In genomic region chr7:4865579-4866493, GRCm38 (mm10) we compare ENCODE assay signal across 8 mouse cellular contexts. TPM values are rescaled to one million over a fixed set of nuclear protein-coding genes. Genes with fewer than 3 reads are reported as not detected.
DNase-seq lines count a peak whose midpoint lies in the region; ATAC-seq and TF ChIP-seq lines count a peak whose summit lies in the region.

No protein-coding gene starts in this region.

- no peaks in the 10 kb centered on the region for H3K36me3 ChIP-seq in forebrain, embryonic 10.5 days (replicated peaks)
- no peaks in the 10 kb centered on the region for H3K36me3 ChIP-seq in heart, embryonic 15.5 days
- no peaks in the 10 kb centered on the region for H3K36me3 ChIP-seq in liver, embryonic 14.5 days (replicated peaks; ENCODE audit: control insufficient read depth, insufficient read depth, low read depth)
- H3K36me3 ChIP-seq in neural tube, embryonic 11.5 days (ENCODE audit: control insufficient read depth, insufficient read depth, low read length), result no peaks in the 10 kb centered on the region
- H3K36me3 ChIP-seq in stomach, postnatal 0 days (ENCODE audit: control insufficient read depth, insufficient read depth, low read length), result no peaks in the 10 kb centered on the region

- H3K4me1 ChIP-seq in forebrain, embryonic 10.5 days, result peaks cover 22% of the 10 kb centered on the region
- peaks cover 27% of the 10 kb centered on the region for H3K4me1 ChIP-seq in heart, embryonic 15.5 days (replicated peaks)
- H3K4me1 ChIP-seq in liver, embryonic 14.5 days (replicated peaks; ENCODE audit: control insufficient read depth in 2 of 2, insufficient read depth in 2 of 2, low read length in 1 of 2), result peaks cover 4 to 11% of the 10 kb centered on the region in 2 experiments; a peak in 3 of 4 replicates
- H3K4me1 ChIP-seq in neural tube, embryonic 11.5 days (ENCODE audit: control insufficient read depth, insufficient read depth, low read length), result no peaks in the 10 kb centered on the region
- H3K4me1 ChIP-seq in stomach, postnatal 0 days (replicated peaks; ENCODE audit: control insufficient read depth, insufficient read depth), result 0 out of 2 replicates have a peak, but pooled peaks cover 5% of the 10 kb centered on the region

- H3K9me3 ChIP-seq in forebrain, embryonic 10.5 days, result peaks cover 4% of the 10 kb centered on the region; the same call in 1 of the 2 replicates
- H3K9me3 ChIP-seq in heart, embryonic 15.5 days (replicated peaks), result no peaks in the 10 kb centered on the region
- H3K9me3 ChIP-seq in liver, embryonic 14.5 days (ENCODE audit: control insufficient read depth, low read length), result no peaks in the 10 kb centered on the region
- H3K9me3 ChIP-seq in neural tube, embryonic 11.5 days (ENCODE audit: control insufficient read depth, low read length), result no peaks in the 10 kb centered on the region
- no peaks in the 10 kb centered on the region for H3K9me3 ChIP-seq in stomach, postnatal 0 days (ENCODE audit: control insufficient read depth, low read length)

- ATAC-seq in heart, embryonic 15.5 days (replicated peaks; ENCODE audit: insufficient number of reproducible peaks, insufficient read depth, low FRiP score, low read depth), result peak; percentile 99
- peak; percentile 100 for ATAC-seq in liver, embryonic 14.5 days (ENCODE audit: insufficient read depth)
- ATAC-seq in neural tube, embryonic 11.5 days (ENCODE audit: insufficient read depth, low FRiP score, low TSS enrichment), result peak; percentile 100
- ATAC-seq in stomach, postnatal 0 days (ENCODE audit: low FRiP score, low TSS enrichment), result peak; percentile 100

- peak overlapping the region; percentile 68 for H3K9ac ChIP-seq in heart, embryonic 15.5 days
- H3K9ac ChIP-seq in liver, embryonic 14.5 days (replicated peaks), result peak overlapping the region; percentile 73
- H3K9ac ChIP-seq in neural tube, embryonic 11.5 days (ENCODE audit: low read length), result peak overlapping the region; percentile 69
- peak overlapping the region; percentile 72 for H3K9ac ChIP-seq in stomach, postnatal 0 days (ENCODE audit: low read length)

- peak; percentile 90 to 92 for DNase-seq in CD8-positive naive resting alpha-beta T cell, adult 2 months (ENCODE audit: low read depth in 2 of 2, low spot score in 2 of 2)
- DNase-seq in c-Kit-positive CD71-negative TER-119-negative erythroid progenitor cells, embryonic 14.5 days (ENCODE audit: low read depth), result peak; percentile 95
- DNase-seq in forebrain, embryonic 10.5 days (ENCODE audit: extremely low spot score, low spot score), result peak; percentile 95
- DNase-seq in kidney, postnatal 25 days, result peak; percentile 97 to 98
- DNase-seq in liver, embryonic 14.5 days (ENCODE audit: low read depth in 3 of 3, low spot score in 3 of 3), result peak; percentile 98
- DNase-seq in neural tube, embryonic 11.5 days (ENCODE audit: low spot score), result peak; percentile 96
- peak; percentile 97 for DNase-seq in stomach, postnatal 0 days (ENCODE audit: low spot score)

- H3K27ac ChIP-seq in forebrain, embryonic 10.5 days, result peak overlapping the region; percentile 90
- peak overlapping the region; percentile 68 for H3K27ac ChIP-seq in heart, embryonic 15.5 days
- H3K27ac ChIP-seq in liver, embryonic 14.5 days, result peak overlapping the region; percentile 0; the same call in 1 of the 2 replicates
- peak overlapping the region; percentile 66; the same call in 1 of the 2 replicates for H3K27ac ChIP-seq in neural tube, embryonic 11.5 days (ENCODE audit: low read depth, low read length)
- H3K27ac ChIP-seq in stomach, postnatal 0 days (replicated peaks), result peak overlapping the region; percentile 91

- WGBS in forebrain, embryonic 10.5 days, result 5% methylated on average over 40 of the region's 40 CpGs
- 4% methylated on average over 40 of the region's 40 CpGs for WGBS in heart, embryonic 15.5 days
- WGBS in liver, embryonic 14.5 days (ENCODE audit: insufficient replicate concordance), result 4% methylated on average over 40 of the region's 40 CpGs
- WGBS in neural tube, embryonic 11.5 days, result 6% methylated on average over 40 of the region's 40 CpGs
- WGBS in stomach, postnatal 0 days, result 3% methylated on average over 40 of the region's 40 CpGs

- TF ChIP-seq CTCF in liver, embryonic 14.5 days (IDR thresholded peaks at IDR 0.05; ENCODE audit: low read depth), result no peak
- no peak for TF ChIP-seq CTCF in stomach, postnatal 0 days (IDR thresholded peaks at IDR 0.05; ENCODE audit: low read depth)

- no peaks in the 10 kb centered on the region for H3K27me3 ChIP-seq in forebrain, embryonic 10.5 days (ENCODE audit: poor library complexity, severe bottlenecking)
- no peaks in the 10 kb centered on the region for H3K27me3 ChIP-seq in heart, embryonic 15.5 days
- no peaks in the 10 kb centered on the region for H3K27me3 ChIP-seq in liver, embryonic 14.5 days (ENCODE audit: control insufficient read depth, insufficient read depth, low read length)
- no peaks in the 10 kb centered on the region for H3K27me3 ChIP-seq in neural tube, embryonic 11.5 days (ENCODE audit: control insufficient read depth, insufficient read depth, low read length)
- no peaks in the 10 kb centered on the region for H3K27me3 ChIP-seq in stomach, postnatal 0 days (ENCODE audit: control insufficient read depth, insufficient read depth, low read length)

- H3K4me3 ChIP-seq in forebrain, embryonic 10.5 days, result peak overlapping the region; percentile 67
- H3K4me3 ChIP-seq in heart, embryonic 15.5 days, result peak overlapping the region; percentile 67
- peak overlapping the region; percentile 63 to 96 for H3K4me3 ChIP-seq in liver, embryonic 14.5 days (ENCODE audit: insufficient read depth in 1 of 2, low read depth in 2 of 2, low read length in 2 of 2)
- peak overlapping the region; percentile 50 for H3K4me3 ChIP-seq in neural tube, embryonic 11.5 days (ENCODE audit: low read depth, low read length)
- H3K4me3 ChIP-seq in stomach, postnatal 0 days (ENCODE audit: low read depth, low read length), result peak overlapping the region; percentile 59

- TF ChIP-seq EP300 in liver, embryonic 14.5 days (IDR thresholded peaks at IDR 0.05; ENCODE audit: low read depth), result no peak
- TF ChIP-seq EP300 in stomach, postnatal 0 days (optimal IDR thresholded peaks at IDR 0.05), result peak; percentile 38

- H3K4me2 ChIP-seq in heart, embryonic 15.5 days, result peak overlapping the region; percentile 67
- peak overlapping the region; percentile 84 for H3K4me2 ChIP-seq in liver, embryonic 14.5 days (ENCODE audit: low read depth)
- peak overlapping the region; percentile 46 for H3K4me2 ChIP-seq in neural tube, embryonic 11.5 days (ENCODE audit: low read depth)
- H3K4me2 ChIP-seq in stomach, postnatal 0 days (replicated peaks; ENCODE audit: low read depth), result peak overlapping the region; percentile 74

RNA-seq across cellular contexts. Expression of gene Isoc2b, which starts 4.2 kb away (rescaled TPM):
- 2.6 and 2.9 TPM in 2 replicates for polyA plus RNA-seq in forebrain, embryonic 10.5 days (2016; fragmentation: Nextera tagmentation; extraction: Ambion mirVana)
- 3.0 and 4.8 TPM in 2 replicates for polyA plus RNA-seq in heart, embryonic 15.5 days (2015; fragmentation: Nextera tagmentation; extraction: Ambion mirVana)
- polyA plus RNA-seq in liver, embryonic 14.5 days (2012; rRNA removed), result 1.6 and 2.4 TPM in 2 replicates
- polyA plus RNA-seq in liver, embryonic 14.5 days (2014; fragmentation: Nextera tagmentation; extraction: Ambion mirVana), result 2.8 and 3.8 TPM in 2 replicates
- 2.4 and 2.5 TPM in 2 replicates for polyA plus RNA-seq in neural tube, embryonic 11.5 days (2014; fragmentation: Nextera tagmentation; extraction: Ambion mirVana)
- 17.5 and 21.7 TPM in 2 replicates for polyA plus RNA-seq in stomach, postnatal 0 days (2015; fragmentation: Nextera tagmentation; extraction: Ambion mirVana)

RNA-seq across cellular contexts. Expression of gene Isoc2a, which starts 11.1 kb away (rescaled TPM):
- 0.73 and 1.0 TPM in 2 replicates for polyA plus RNA-seq in forebrain, embryonic 10.5 days (2016; fragmentation: Nextera tagmentation; extraction: Ambion mirVana)
- 1.3 and 1.6 TPM in 2 replicates for polyA plus RNA-seq in heart, embryonic 15.5 days (2015; fragmentation: Nextera tagmentation; extraction: Ambion mirVana)
- polyA plus RNA-seq in liver, embryonic 14.5 days (2012; rRNA removed), result 6.6 and 6.7 TPM in 2 replicates
- 0.56 and 0.86 TPM in 2 replicates for polyA plus RNA-seq in liver, embryonic 14.5 days (2014; fragmentation: Nextera tagmentation; extraction: Ambion mirVana)
- polyA plus RNA-seq in neural tube, embryonic 11.5 days (2014; fragmentation: Nextera tagmentation; extraction: Ambion mirVana), result 0.49 and 0.82 TPM in 2 replicates
- 0.56 and 0.67 TPM in 2 replicates for polyA plus RNA-seq in stomach, postnatal 0 days (2015; fragmentation: Nextera tagmentation; extraction: Ambion mirVana)

RNA-seq across cellular contexts. Expression of gene Shisa7, which starts 21.3 kb away (rescaled TPM):
- 0.47 and 0.79 TPM in 2 replicates for polyA plus RNA-seq in forebrain, embryonic 10.5 days (2016; fragmentation: Nextera tagmentation; extraction: Ambion mirVana)
- 0.05 and 0.14 TPM in 2 replicates for polyA plus RNA-seq in heart, embryonic 15.5 days (2015; fragmentation: Nextera tagmentation; extraction: Ambion mirVana)
- polyA plus RNA-seq in liver, embryonic 14.5 days (2012; rRNA removed), result 0.01 and 0.14 TPM in 2 replicates
- polyA plus RNA-seq in liver, embryonic 14.5 days (2014; fragmentation: Nextera tagmentation; extraction: Ambion mirVana), result not detected in 2 replicates
- 3.1 and 3.2 TPM in 2 replicates for polyA plus RNA-seq in neural tube, embryonic 11.5 days (2014; fragmentation: Nextera tagmentation; extraction: Ambion mirVana)
- polyA plus RNA-seq in stomach, postnatal 0 days (2015; fragmentation: Nextera tagmentation; extraction: Ambion mirVana), result 0.15 and 0.16 TPM in 2 replicates

RNA-seq across cellular contexts. Expression of gene Gm36210, which starts 40.5 kb away (rescaled TPM):
- polyA plus RNA-seq in forebrain, embryonic 10.5 days (2016; fragmentation: Nextera tagmentation; extraction: Ambion mirVana), result 0.12 and 0.22 TPM in 2 replicates
- polyA plus RNA-seq in heart, embryonic 15.5 days (2015; fragmentation: Nextera tagmentation; extraction: Ambion mirVana), result not detected in 2 replicates
- 0.02 TPM in 1 of 2 replicates, not detected in the other for polyA plus RNA-seq in liver, embryonic 14.5 days (2012; rRNA removed)
- polyA plus RNA-seq in liver, embryonic 14.5 days (2014; fragmentation: Nextera tagmentation; extraction: Ambion mirVana), result not detected in 2 replicates
- polyA plus RNA-seq in neural tube, embryonic 11.5 days (2014; fragmentation: Nextera tagmentation; extraction: Ambion mirVana), result 0.29 TPM in 1 of 2 replicates, not detected in the other
- polyA plus RNA-seq in stomach, postnatal 0 days (2015; fragmentation: Nextera tagmentation; extraction: Ambion mirVana), result not detected in 2 replicates

RNA-seq across cellular contexts. Expression of gene Zfp628, which starts 49.2 kb away (rescaled TPM):
- polyA plus RNA-seq in forebrain, embryonic 10.5 days (2016; fragmentation: Nextera tagmentation; extraction: Ambion mirVana), result 4.1 and 4.2 TPM in 2 replicates
- polyA plus RNA-seq in heart, embryonic 15.5 days (2015; fragmentation: Nextera tagmentation; extraction: Ambion mirVana), result 2.1 and 3.0 TPM in 2 replicates
- 2.9 and 3.7 TPM in 2 replicates for polyA plus RNA-seq in liver, embryonic 14.5 days (2012; rRNA removed)
- polyA plus RNA-seq in liver, embryonic 14.5 days (2014; fragmentation: Nextera tagmentation; extraction: Ambion mirVana), result 1.5 and 1.6 TPM in 2 replicates
- polyA plus RNA-seq in neural tube, embryonic 11.5 days (2014; fragmentation: Nextera tagmentation; extraction: Ambion mirVana), result 3.5 and 3.8 TPM in 2 replicates
- 1.8 and 1.9 TPM in 2 replicates for polyA plus RNA-seq in stomach, postnatal 0 days (2015; fragmentation: Nextera tagmentation; extraction: Ambion mirVana)

Comparison
In these comparisons a context has a peak if more than half of its experiments do, and no peak if none do; other contexts are left out.
1. Peak in every context shown above with its lines: DNase-seq, ATAC-seq, H3K4me3 ChIP-seq and H3K27ac ChIP-seq.
2. H3K27ac ChIP-seq: peak in every context shown above with its lines; median percentile 91 in stomach, postnatal 0 days; 90 in forebrain, embryonic 10.5 days; 68 in heart, embryonic 15.5 days; 66 in neural tube, embryonic 11.5 days; 0 in liver, embryonic 14.5 days.